In the genomic region with DNA sequence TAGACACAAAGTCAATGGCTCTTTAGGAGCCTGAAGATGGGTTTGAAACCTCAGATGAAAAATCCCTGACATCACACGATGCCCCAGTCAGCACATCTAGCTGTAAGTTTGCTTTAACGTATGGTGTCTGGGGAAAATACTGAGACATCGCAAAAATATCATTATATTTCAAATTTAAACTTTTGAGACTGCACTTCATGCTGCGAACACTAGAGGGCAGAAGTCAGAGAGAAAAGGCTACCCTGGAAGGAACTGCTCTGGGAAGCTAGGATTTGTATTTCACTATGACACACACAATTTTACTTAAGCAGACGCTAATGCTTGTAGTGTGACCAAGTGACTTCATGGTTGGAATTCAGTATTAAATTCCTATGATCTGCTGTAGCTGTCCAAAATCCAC, we compare ENCODE assay signal across 9 mouse cellular contexts. TPM values are rescaled to one million over a fixed set of nuclear protein-coding genes. Genes with fewer than 3 reads are reported as not detected.
DNase-seq lines count a peak whose midpoint lies in the region; ATAC-seq lines count a peak whose summit lies in the region.
"Had no signal": no experiment of that assay in that cellular context is flagged by ENCODE, and none has a peak within 500 bp of the region (broad histone marks: within the 10 kb centered on the region; RNA-seq: fewer than 3 reads in every experiment).

No protein-coding gene starts in this region.

- no peak for ATAC-seq in heart, embryonic 15.5 days (replicated peaks; ENCODE audit: insufficient number of reproducible peaks, insufficient read depth, low FRiP score, low read depth)
- ATAC-seq in neutrophil, adult 5-6 weeks (ENCODE audit: extremely low read depth, insufficient number of reproducible peaks, low FRiP score, poor library complexity, severe bottlenecking), result 0 out of 2 replicates have a peak, but pooled peaks have one; percentile 16

- no peak overlapping the region for H3K9ac ChIP-seq in heart, embryonic 15.5 days
- H3K9ac ChIP-seq: lung, embryonic 15.5 days had no signal

- no peaks in the 10 kb centered on the region for H3K9me3 ChIP-seq in heart, embryonic 15.5 days (replicated peaks)
- H3K9me3 ChIP-seq: lung, embryonic 15.5 days had no signal

- H3K36me3 ChIP-seq in heart, embryonic 15.5 days, result no peaks in the 10 kb centered on the region
- H3K36me3 ChIP-seq: lung, embryonic 15.5 days had no signal

- no peak overlapping the region for H3K4me2 ChIP-seq in heart, embryonic 15.5 days
- H3K4me2 ChIP-seq: lung, embryonic 15.5 days had no signal

- peaks cover 17% of the 10 kb centered on the region for H3K4me1 ChIP-seq in heart, embryonic 15.5 days (replicated peaks)

- no peak overlapping the region for H3K4me3 ChIP-seq in heart, embryonic 15.5 days
- H3K4me3 ChIP-seq: lung, embryonic 15.5 days had no signal

- peak overlapping the region; percentile 78 for H3K27ac ChIP-seq in heart, embryonic 15.5 days

- intact Hi-C loops in left cerebral cortex, postnatal 14 days (cut with DNase I), result loop anchor here (5.0 kb wide), 2 partner anchors 681 to 731 kb away; no protein-coding TSS in a partner anchor

- peak; percentile 23 for DNase-seq in cerebellum, adult 8-10 months
- no peak for DNase-seq in cerebellum, adult 9-11 months
- DNase-seq in left cerebral cortex, postnatal 14 days (ENCODE audit: low spot score in 2 of 2), result peak; percentile 29 to 60
- DNase-seq in left cerebral cortex, adult 8-10 months (ENCODE audit: low spot score in 2 of 2), result no peak
- DNase-seq in R1 (ENCODE audit: low read depth, low spot score), result peak; percentile 28
- no peak for DNase-seq in frontal cortex, postnatal 25 days (ENCODE audit: low spot score in 2 of 2)

- 23% methylated on average over 5 of the region's 5 CpGs for WGBS in heart, embryonic 15.5 days

- H3K27me3 ChIP-seq in heart, embryonic 15.5 days, result no peaks in the 10 kb centered on the region
- H3K27me3 ChIP-seq: lung, embryonic 15.5 days had no signal

RNA-seq across cellular contexts. Expression of a gene that starts 1.5 kb away (rescaled TPM):
- under 1 TPM; 0.18 to 0.21 TPM for total RNA-seq in left cerebral cortex, postnatal 14 days (2021)
- total RNA-seq in left cerebral cortex, adult 8-10 months (2022), result under 1 TPM in 1 of 4 experiments, not detected in 3; 0.14 TPM
- polyA plus RNA-seq in heart, embryonic 15.5 days (2015; fragmentation: Nextera tagmentation; extraction: Ambion mirVana), result 0.38 and 0.63 TPM in 2 replicates
- not detected in 2 replicates for total RNA-seq in neutrophil, adult 5-6 weeks (2017)

Comparison
In these comparisons a context has a peak if more than half of its experiments do, and no peak if none do; other contexts are left out.
1. DNase-seq: peak in cerebellum, adult 8-10 months (single experiment), left cerebral cortex, postnatal 14 days (2 of 2) and R1 (single experiment); none in cerebellum, adult 9-11 months (single experiment), left cerebral cortex, adult 8-10 months (0 of 2) and frontal cortex, postnatal 25 days (0 of 2).